Mouse (Mus musculus): Measurements from ENCODE around the gene Eng. TPM values are rescaled to one million over a fixed set of nuclear protein-coding genes. Genes with fewer than 3 reads are reported as not detected.
A peak's percentile ranks its signal among the peaks of the same experiment; 100 is the strongest.

Eng gene
- polyA plus RNA-seq, 1 experiment from 2014 or later: 25.5 TPM

GRCm38 (mm10) chr2:32617109-32617508, 29.3 kb upstream of the Eng start:
- WGBS: 91% methylated on average over 1 of the region's 1 CpGs
- no peaks in the 10 kb centered on the region for H3K9me3 ChIP-seq (ENCODE audit: control insufficient read depth, low read length)
- no peak overlapping the region for H3K4me2 ChIP-seq (ENCODE audit: low read depth, low read length, severe bottlenecking)
- no peaks in the 10 kb centered on the region for H3K27me3 ChIP-seq (ENCODE audit: control insufficient read depth, insufficient read depth, low read length)
- no peak overlapping the region for H3K9ac ChIP-seq (ENCODE audit: low read length)
- ATAC-seq (replicated peaks; ENCODE audit: low FRiP score) (no peak), DNase-seq (ENCODE audit: low spot score) (no peak)
- H3K36me3 ChIP-seq (ENCODE audit: control insufficient read depth, insufficient read depth, low read length): no peaks in the 10 kb centered on the region; the same call in 1 of the 2 replicates
- H3K4me3 ChIP-seq (ENCODE audit: low read depth, low read length): no peak overlapping the region
- no peak overlapping the region for H3K27ac ChIP-seq (ENCODE audit: low read depth, low read length)
- 0 out of 2 replicates have a peak, but pooled peaks cover 5% of the 10 kb centered on the region for H3K4me1 ChIP-seq (replicated peaks; ENCODE audit: control insufficient read depth, insufficient read depth, low read length)

GRCm38 (mm10) chr2:32617601-32618000, 28.8 kb upstream of the Eng start:
- Histone ChIP-seq H3K27me3 (ENCODE audit: control insufficient read depth, insufficient read depth, low read length) (no peaks in the 10 kb centered on the region), H3K9ac (ENCODE audit: low read length) (no peak overlapping the region), H3K36me3 (ENCODE audit: control insufficient read depth, insufficient read depth, low read length) (no peaks in the 10 kb centered on the region; the same call in 1 of the 2 replicates), H3K27ac (ENCODE audit: low read depth, low read length) (no peak overlapping the region), H3K4me2 (ENCODE audit: low read depth, low read length, severe bottlenecking) (no peak overlapping the region), H3K4me1 (replicated peaks; ENCODE audit: control insufficient read depth, insufficient read depth, low read length) (0 out of 2 replicates have a peak, but pooled peaks cover 5% of the 10 kb centered on the region), H3K4me3 (ENCODE audit: low read depth, low read length) (no peak overlapping the region), H3K9me3 (ENCODE audit: control insufficient read depth, low read length) (no peaks in the 10 kb centered on the region)
- no peak for ATAC-seq (replicated peaks; ENCODE audit: low FRiP score)
- WGBS: 94% methylated on average over 4 of the region's 4 CpGs
- DNase-seq (ENCODE audit: low spot score): no peak

DNA sequence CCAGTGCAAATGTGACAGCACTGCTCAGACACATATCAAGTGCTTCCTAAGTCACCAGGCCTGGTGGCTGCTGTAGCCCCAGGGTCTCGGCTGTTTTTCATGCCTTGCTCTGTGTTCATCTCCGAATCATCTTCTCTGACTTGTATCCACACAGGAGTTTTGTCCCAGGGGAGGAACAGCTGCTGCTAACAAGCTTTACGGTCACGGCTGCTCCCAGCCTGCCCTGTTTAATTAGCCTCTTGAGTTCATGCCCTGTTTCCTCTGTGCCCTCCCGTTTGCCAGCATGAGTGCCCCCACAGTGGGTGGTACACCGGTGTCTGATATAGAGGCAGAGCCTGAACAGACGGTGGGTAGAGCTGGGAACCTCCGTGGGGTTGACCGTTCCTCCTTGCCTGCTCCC, 28.3 kb upstream of the Eng start:
- Histone ChIP-seq H3K9ac (ENCODE audit: low read length) (no peak overlapping the region), H3K4me1 (replicated peaks; ENCODE audit: control insufficient read depth, insufficient read depth, low read length) (0 out of 2 replicates have a peak, but pooled peaks cover 5% of the 10 kb centered on the region), H3K27ac (ENCODE audit: low read depth, low read length) (no peak overlapping the region), H3K27me3 (ENCODE audit: control insufficient read depth, insufficient read depth, low read length) (no peaks in the 10 kb centered on the region), H3K4me3 (ENCODE audit: low read depth, low read length) (no peak overlapping the region), H3K9me3 (ENCODE audit: control insufficient read depth, low read length) (no peaks in the 10 kb centered on the region), H3K4me2 (ENCODE audit: low read depth, low read length, severe bottlenecking) (no peak overlapping the region), H3K36me3 (ENCODE audit: control insufficient read depth, insufficient read depth, low read length) (no peaks in the 10 kb centered on the region; the same call in 1 of the 2 replicates)
- DNase-seq (ENCODE audit: low spot score): no peak
- no peak for ATAC-seq (replicated peaks; ENCODE audit: low FRiP score)
- WGBS: 79% methylated on average over 9 of the region's 9 CpGs

DNA sequence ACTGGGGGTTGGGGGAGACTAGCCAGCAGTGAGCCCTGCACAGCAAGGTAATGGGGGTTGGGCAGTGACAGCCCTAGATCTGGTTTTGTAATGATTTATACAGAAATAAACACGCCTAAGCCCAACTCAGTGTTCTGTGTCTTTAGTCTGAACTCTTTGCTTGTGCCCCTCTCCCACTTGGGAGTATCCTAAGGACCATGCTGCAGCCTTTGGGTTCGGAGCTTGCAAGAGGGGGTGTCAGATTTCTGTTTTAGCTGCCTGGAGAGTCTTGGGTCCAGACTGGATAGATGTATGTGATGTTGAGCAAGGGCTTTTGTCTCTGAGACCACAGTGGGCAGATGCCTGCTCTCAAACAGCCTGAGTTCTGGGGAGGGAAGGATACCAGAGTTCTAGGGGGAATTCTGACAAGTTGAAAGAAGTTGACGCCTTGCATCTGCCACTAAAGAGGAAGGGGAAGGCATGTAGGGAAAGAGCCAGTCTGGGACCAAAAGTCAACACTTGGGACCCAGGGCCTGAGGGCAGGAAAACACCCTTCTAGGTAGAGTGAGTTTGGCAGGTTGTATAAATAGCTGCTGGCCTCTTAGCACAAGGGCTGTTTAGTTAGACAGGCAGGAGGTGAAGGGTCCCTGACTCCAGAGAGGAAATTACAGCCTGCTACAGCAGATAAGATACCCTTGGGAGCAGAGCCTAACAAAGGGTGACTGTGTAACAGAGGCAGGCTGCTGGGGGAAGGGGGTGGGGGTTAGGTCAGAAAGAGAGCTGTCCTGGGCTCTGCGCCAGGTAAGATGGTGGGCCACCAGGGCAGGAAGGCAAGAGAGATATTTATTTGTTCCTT, 25.5 kb upstream of the Eng start:
- no peak overlapping the region for H3K27ac ChIP-seq (ENCODE audit: low read depth, low read length)
- DNase-seq (ENCODE audit: low spot score): no peak
- 42% methylated on average over 4 of the region's 4 CpGs for WGBS

GRCm38 (mm10) chr2:32621517-32621859, 24.9 kb upstream of the Eng start, which contains the start of gene Ak1:
TSS of gene Ak1 (plus strand) at chr2:32621758.
- Histone ChIP-seq H3K36me3 (ENCODE audit: control insufficient read depth, insufficient read depth, low read length) (no peaks in the 10 kb centered on the region; the same call in 1 of the 2 replicates), H3K4me2 (ENCODE audit: low read depth, low read length, severe bottlenecking) (no peak within 1 kb of the TSS), H3K27me3 (ENCODE audit: control insufficient read depth, insufficient read depth, low read length) (no peaks in the 10 kb centered on the region), H3K27ac (ENCODE audit: low read depth, low read length) (no peak within 1 kb of the TSS), H3K4me3 (ENCODE audit: low read depth, low read length) (no peak within 1 kb of the TSS), H3K9me3 (ENCODE audit: control insufficient read depth, low read length) (no peaks in the 10 kb centered on the region), H3K4me1 (replicated peaks; ENCODE audit: control insufficient read depth, insufficient read depth, low read length) (peaks cover 10% of the 10 kb centered on the region; the same call in 1 of the 2 replicates), H3K9ac (ENCODE audit: low read length) (no peak within 1 kb of the TSS)
- DNase-seq (ENCODE audit: low spot score) (no peak), ATAC-seq (replicated peaks; ENCODE audit: low FRiP score) (no peak)
- WGBS: 61% methylated on average over 7 of the region's 7 CpGs

More for the DNA sequence above, 25.5 kb upstream of the Eng start:
- Histone ChIP-seq H3K4me3 (ENCODE audit: low read depth, low read length) (no peak overlapping the region), H3K27me3 (ENCODE audit: control insufficient read depth, insufficient read depth, low read length) (no peaks in the 10 kb centered on the region), H3K4me1 (replicated peaks; ENCODE audit: control insufficient read depth, insufficient read depth, low read length) (peaks cover 10% of the 10 kb centered on the region; the same call in 1 of the 2 replicates), H3K4me2 (ENCODE audit: low read depth, low read length, severe bottlenecking) (no peak overlapping the region), H3K9ac (ENCODE audit: low read length) (no peak overlapping the region), H3K36me3 (ENCODE audit: control insufficient read depth, insufficient read depth, low read length) (no peaks in the 10 kb centered on the region; the same call in 1 of the 2 replicates), H3K9me3 (ENCODE audit: control insufficient read depth, low read length) (no peaks in the 10 kb centered on the region)
- no peak for ATAC-seq (replicated peaks; ENCODE audit: low FRiP score)

GRCm38 (mm10) chr2:32624111-32624748, 22.2 kb upstream of the Eng start:
- H3K9me3 ChIP-seq (ENCODE audit: control insufficient read depth, low read length): no peaks in the 10 kb centered on the region
- H3K4me1 ChIP-seq (replicated peaks; ENCODE audit: control insufficient read depth, insufficient read depth, low read length): peaks cover 18% of the 10 kb centered on the region
- H3K27me3 ChIP-seq (ENCODE audit: control insufficient read depth, insufficient read depth, low read length): no peaks in the 10 kb centered on the region
- no peak overlapping the region for H3K9ac ChIP-seq (ENCODE audit: low read length)
- DNase-seq (ENCODE audit: low spot score) (no peak), ATAC-seq (replicated peaks; ENCODE audit: low FRiP score) (no peak)
- no peaks in the 10 kb centered on the region for H3K36me3 ChIP-seq (ENCODE audit: control insufficient read depth, insufficient read depth, low read length)
- H3K27ac ChIP-seq (ENCODE audit: low read depth, low read length): no peak overlapping the region
- 86% methylated on average over 5 of the region's 5 CpGs for WGBS
- H3K4me2 ChIP-seq (ENCODE audit: low read depth, low read length, severe bottlenecking): no peak overlapping the region
- no peak overlapping the region for H3K4me3 ChIP-seq (ENCODE audit: low read depth, low read length)

- Histone ChIP-seq H3K9ac (ENCODE audit: low read length) (peak overlapping the region; percentile 49), H3K9me3 (ENCODE audit: control insufficient read depth, low read length) (no peaks in the 10 kb centered on the region), H3K4me2 (ENCODE audit: low read depth, low read length, severe bottlenecking) (peak overlapping the region; percentile 47), H3K27me3 (ENCODE audit: control insufficient read depth, insufficient read depth, low read length) (no peaks in the 10 kb centered on the region), H3K27ac (ENCODE audit: low read depth, low read length) (0 out of 2 replicates have a peak overlapping the region, but pooled peaks have one; percentile 21), H3K4me1 (replicated peaks; ENCODE audit: control insufficient read depth, insufficient read depth, low read length) (peaks cover 21% of the 10 kb centered on the region), H3K36me3 (ENCODE audit: control insufficient read depth, insufficient read depth, low read length) (no peaks in the 10 kb centered on the region), H3K4me3 (ENCODE audit: low read depth, low read length) (peak overlapping the region; percentile 14; the same call in 1 of the 2 replicates)
- 3% methylated on average over 13 of the region's 13 CpGs for WGBS
- peak; percentile 59 for ATAC-seq (replicated peaks; ENCODE audit: low FRiP score)
- DNase-seq (ENCODE audit: low spot score): peak; percentile 82
These were observed 21.1 kb upstream of the Eng start for GRCm38 (mm10) chr2:32625212-32625872.

DNA sequence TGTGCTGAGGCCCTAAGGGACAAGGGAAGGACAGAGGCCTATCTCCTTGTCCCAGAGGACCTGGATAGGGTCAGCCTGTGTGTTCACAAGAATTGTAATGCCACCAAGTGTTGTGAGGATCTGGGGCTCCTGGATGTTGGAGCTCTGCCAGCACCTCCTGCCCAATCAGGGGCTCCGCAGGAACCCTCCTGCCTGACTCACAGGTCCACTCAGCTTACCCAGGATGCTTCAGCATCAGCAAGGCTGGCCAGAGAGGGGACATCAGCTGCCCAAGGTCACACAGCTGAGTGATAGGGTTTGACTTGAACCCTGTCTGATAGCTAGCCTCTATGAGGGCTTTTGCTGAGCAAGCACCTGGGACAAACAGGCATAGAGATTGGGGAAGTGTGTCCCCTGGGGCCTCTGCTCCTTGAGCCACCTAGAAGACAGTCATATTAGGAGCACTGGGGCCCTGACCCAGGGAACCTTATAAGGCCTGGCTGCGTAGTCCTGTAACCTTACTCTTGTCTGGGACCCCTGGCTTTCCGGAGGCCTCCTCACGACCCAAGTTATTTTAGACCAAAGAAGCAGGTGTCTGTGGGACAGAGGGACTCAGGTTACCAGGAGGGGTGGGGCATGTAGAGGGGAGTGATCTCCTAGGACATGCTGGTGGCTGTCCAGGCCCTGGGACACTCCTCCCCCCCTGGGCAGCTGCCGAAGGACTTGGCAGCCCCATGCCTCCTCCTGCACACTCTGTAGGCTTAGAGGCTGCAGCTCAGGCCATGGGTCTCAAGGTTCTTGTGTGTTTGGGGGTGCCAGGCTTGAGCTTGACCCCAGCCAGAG, 20.3 kb upstream of the Eng start:
- no peaks in the 10 kb centered on the region for H3K9me3 ChIP-seq (ENCODE audit: control insufficient read depth, low read length)
- 57% methylated on average over 5 of the region's 5 CpGs for WGBS
- no peak for ATAC-seq (replicated peaks; ENCODE audit: low FRiP score)
- H3K27me3 ChIP-seq (ENCODE audit: control insufficient read depth, insufficient read depth, low read length): no peaks in the 10 kb centered on the region
- peak overlapping the region; percentile 47; the same call in 1 of the 2 replicates for H3K4me2 ChIP-seq (ENCODE audit: low read depth, low read length, severe bottlenecking)
- no peak for DNase-seq (ENCODE audit: low spot score)
- H3K4me1 ChIP-seq (replicated peaks; ENCODE audit: control insufficient read depth, insufficient read depth, low read length): peaks cover 18% of the 10 kb centered on the region
- no peak overlapping the region for H3K4me3 ChIP-seq (ENCODE audit: low read depth, low read length)
- peak overlapping the region; percentile 49; the same call in 1 of the 2 replicates for H3K9ac ChIP-seq (ENCODE audit: low read length)
- H3K36me3 ChIP-seq (ENCODE audit: control insufficient read depth, insufficient read depth, low read length): no peaks in the 10 kb centered on the region
- H3K27ac ChIP-seq (ENCODE audit: low read depth, low read length): no peak overlapping the region
